Mouse (Mus musculus): ENCODE measurements at regions not wholly inside any gene's neighbourhood (a gene's known extent, or its start where the extent isn't known, plus 50 kb on each side); places are given as distances from the start of the nearest gene placed in this dataset.

DNA sequence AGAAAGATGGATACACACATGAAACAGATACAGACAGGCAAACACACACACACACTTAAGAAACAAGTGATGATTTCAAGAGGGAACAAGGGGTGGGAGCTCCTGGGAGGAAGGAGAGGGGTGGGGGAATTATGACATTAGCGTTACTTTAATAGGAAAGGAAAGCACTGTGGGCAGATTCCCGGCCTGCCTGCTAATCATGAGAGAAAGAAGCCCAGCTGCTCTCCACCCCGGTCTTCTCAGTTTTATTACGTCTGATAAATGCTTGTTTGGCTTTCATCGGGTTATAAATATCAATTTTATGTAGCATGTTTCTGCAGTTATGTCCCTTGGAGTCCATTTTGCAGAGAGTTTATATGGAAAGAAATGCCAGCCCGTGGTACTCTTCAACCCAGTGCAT is 554.1 kb downstream of the Zfp704 start:
- H3K27ac ChIP-seq, result no peak overlapping the region
- no peak for ATAC-seq (replicated peaks)
- 79% methylated on average over 6 of the region's 6 CpGs for WGBS

More for the DNA sequence above, 554.1 kb downstream of the Zfp704 start:
- Histone ChIP-seq H3K9ac (no peak overlapping the region), H3K4me3 (no peak overlapping the region), H3K9me3 (no peaks in the 10 kb centered on the region), H3K27me3 (replicated peaks) (no peaks in the 10 kb centered on the region), H3K36me3 (replicated peaks) (no peaks in the 10 kb centered on the region), H3K4me1 (no peaks in the 10 kb centered on the region), H3K4me2 (no peak overlapping the region)
